Mouse (Mus musculus): ENCODE measurements around the gene Col9a1.

DNA sequence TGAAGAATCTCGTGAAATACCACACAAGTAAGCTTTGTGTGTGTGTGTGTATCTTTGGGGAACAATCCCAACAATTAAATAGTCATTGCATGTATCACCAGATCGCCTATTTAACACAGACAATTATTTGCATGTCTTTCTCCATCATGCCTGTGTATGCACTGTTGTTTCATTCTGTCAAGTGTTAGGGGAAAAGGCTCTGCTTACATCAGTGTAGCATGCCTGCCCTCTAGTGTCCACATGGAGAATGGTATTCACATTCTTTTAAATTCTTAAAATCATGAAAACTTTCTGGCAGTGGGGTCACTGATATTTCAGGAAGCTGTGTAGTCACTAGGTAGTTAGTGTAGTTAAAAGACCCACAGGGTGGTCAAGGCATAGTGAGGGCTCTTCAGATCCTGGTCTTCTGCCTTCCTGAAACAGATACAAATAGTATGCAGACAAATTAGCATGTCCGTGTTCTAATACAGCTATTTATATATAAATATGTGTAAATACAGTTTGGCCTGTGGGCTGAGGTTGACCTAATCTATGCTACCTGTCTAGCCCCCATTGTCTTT is 71.8 kb downstream of the Col9a1 start:
- 0 out of 2 replicates have a peak, but pooled peaks have one; percentile 16 for TF ChIP-seq CTCF (IDR thresholded peaks at IDR 0.05; ENCODE audit: extremely low read depth, insufficient read depth, insufficient read length, insufficient replicate concordance)
- TF ChIP-seq POLR2A (IDR thresholded peaks at IDR 0.05; ENCODE audit: low read depth, low read length): no peak

Measured in spleen, adult 2 months (tissue).